Mouse (Mus musculus) limb, embryonic 13.5 days (tissue): ENCODE data around the gene Mrrf. TPM values are rescaled to one million over a fixed set of nuclear protein-coding genes. Genes with fewer than 3 reads are reported as not detected.

ENCODE experiments used
- polyA plus RNA-seq: library from polyadenylated mRNA; unstranded; fragments of >200 nt; fragmentation: Nextera tagmentation; extraction: Ambion mirVana; gene quantifications from 2 replicates; pipeline ENCODE4 v1.2.1, GENCODE M21; 2015

The Mrrf gene
- polyA plus RNA-seq, 1 experiment from 2014 or later = 31.3 TPM

Other genes with a start within 250 kb of the Mrrf start
- gene Ttll11, start 156.5 kb upstream of the Mrrf start, polyA plus RNA-seq = 0.85 and 1.0 TPM in 2 replicates
- 200 and 208 TPM in 2 replicates for gene Ndufa8, start 87.0 kb upstream of the Mrrf start, polyA plus RNA-seq
- 0.36 TPM in 1 of 2 replicates, not detected in the other for gene Morn5, start 86.9 kb upstream of the Mrrf start, polyA plus RNA-seq
- 0.92 and 1.1 TPM in 2 replicates for gene Lhx6, start 31.0 kb upstream of the Mrrf start, polyA plus RNA-seq
- 85.9 and 94.2 TPM in 2 replicates for gene Rbm18, start 384 bp downstream of the Mrrf start, polyA plus RNA-seq
- 8.7 and 9.1 TPM in 2 replicates for gene Ptgs1, start 94.0 kb downstream of the Mrrf start, polyA plus RNA-seq
- not detected in 2 replicates for gene Olfr338, start 237.1 kb downstream of the Mrrf start, polyA plus RNA-seq